Mouse (Mus musculus) intestine, embryonic 15.5 days (tissue): Measurements from ENCODE around the gene Fra10ac1. TPM values are rescaled to one million over a fixed set of nuclear protein-coding genes. Genes with fewer than 3 reads are reported as not detected.

Source experiments
- ATAC-seq: fragments of 200-750 bp; cut with Nextera tagmentation; 2 replicates; pipeline ENCODE4 v1.8.0; 2017; ENCODE audit warnings: moderate TSS enrichment, moderate library complexity
- H3K27ac ChIP-seq: fragments of 300-500 bp; sonication (generic); 2 replicates; pipeline ENCODE4 v1.5.1; 2015; ENCODE audit warnings: mild to moderate bottlenecking, inconsistent platforms
- H3K27me3 ChIP-seq: fragments of 300-500 bp; sonication (generic); replicated peaks from 2 replicates; pipeline ENCODE4 v1.6.1; 2015; ENCODE audit warnings: inconsistent platforms
- H3K36me3 ChIP-seq: fragments of 300-500 bp; sonication (generic); 2 replicates; pipeline ENCODE4 v1.6.1; 2015; ENCODE audit warnings: inconsistent platforms
- H3K4me1 ChIP-seq: fragments of 300-500 bp; sonication (generic); replicated peaks from 2 replicates; pipeline ENCODE4 v1.6.1; 2015; ENCODE audit warnings: inconsistent platforms
- H3K4me2 ChIP-seq: fragments of 300-500 bp; sonication (generic); replicated peaks from 2 replicates; pipeline ENCODE4 v1.6.1; 2015; ENCODE audit warnings: mild to moderate bottlenecking, inconsistent platforms
- H3K4me3 ChIP-seq: fragments of 300-500 bp; sonication (generic); replicated peaks from 2 replicates; pipeline ENCODE4 v1.5.1; 2015; ENCODE audit warnings: inconsistent platforms
- H3K9ac ChIP-seq: fragments of 300-500 bp; sonication (generic); 2 replicates; pipeline ENCODE4 v1.6.1; 2015; ENCODE audit warnings: inconsistent platforms
- H3K9me3 ChIP-seq: fragments of 300-500 bp; sonication (generic); 2 replicates; pipeline ENCODE4 v1.6.1; 2016; ENCODE audit warnings: inconsistent platforms
- WGBS: fragments of 180-500 bp; shearing (Covaris S2); methylation state at CpG from one replicate; pipeline ENCODE4 v1.1.7; 2015; 5-methylcytosine and 5-hydroxymethylcytosine counted together
- polyA plus RNA-seq: library from polyadenylated mRNA; unstranded; fragments of >200 nt; fragmentation: Nextera tagmentation; extraction: Ambion mirVana; gene quantifications from 2 replicates; pipeline ENCODE4 v1.2.1, GENCODE M21; 2015

Gene Fra10ac1
- polyA plus RNA-seq: 32.5 and 34.9 TPM in 2 replicates

- peak; percentile 98 for ATAC-seq
- Histone ChIP-seq H3K27me3 (no peaks in the 10 kb centered on the region), H3K9me3 (no peaks in the 10 kb centered on the region), H3K4me1 (peaks cover 6% of the 10 kb centered on the region; the same call in 1 of the 2 replicates), H3K9ac (peak within 1 kb of the TSS; percentile 76), H3K36me3 (no peaks in the 10 kb centered on the region), H3K4me3 (peak within 1 kb of the TSS; percentile 79), H3K4me2 (peak within 1 kb of the TSS; percentile 73), H3K27ac (peak within 1 kb of the TSS; percentile 94)
- WGBS: under 1% methylated on average over 49 of the region's 49 CpGs
Observed at GRCm38 (mm10) chr19:38223905-38224684, at the start of gene Fra10ac1. Fra10ac1 (minus strand) TSS chr19:38224156.

- H3K27me3 ChIP-seq: no peaks in the 10 kb centered on the region
- 45% methylated on average over 6 of the region's 6 CpGs for WGBS
Observed at GRCm38 (mm10) chr19:38271071-38271470, 47.1 kb upstream of the Fra10ac1 start.

GRCm38 (mm10) chr19:38267469-38267868 lies 43.5 kb upstream of the Fra10ac1 start:
- no peak overlapping the region for H3K9ac ChIP-seq

More at GRCm38 (mm10) chr19:38271071-38271470, 47.1 kb upstream of the Fra10ac1 start:
- no peaks in the 10 kb centered on the region for H3K9me3 ChIP-seq
- no peak overlapping the region for H3K27ac ChIP-seq
- H3K4me2 ChIP-seq: no peak overlapping the region
- H3K4me1 ChIP-seq: no peaks in the 10 kb centered on the region
- no peaks in the 10 kb centered on the region for H3K36me3 ChIP-seq
- ATAC-seq: no peak
- no peak overlapping the region for H3K4me3 ChIP-seq
- no peak overlapping the region for H3K9ac ChIP-seq

GRCm38 (mm10) chr19:38265767-38266166 lies 41.8 kb upstream of the Fra10ac1 start:
- Histone ChIP-seq H3K36me3 (no peaks in the 10 kb centered on the region), H3K4me3 (no peak overlapping the region), H3K27me3 (no peaks in the 10 kb centered on the region), H3K4me1 (no peaks in the 10 kb centered on the region), H3K9me3 (no peaks in the 10 kb centered on the region), H3K9ac (no peak overlapping the region), H3K27ac (no peak overlapping the region), H3K4me2 (no peak overlapping the region)
- ATAC-seq: no peak
- WGBS: 84% methylated on average over 5 of the region's 5 CpGs

More at GRCm38 (mm10) chr19:38267469-38267868, 43.5 kb upstream of the Fra10ac1 start:
- no peak overlapping the region for H3K4me3 ChIP-seq
- H3K27me3 ChIP-seq: no peaks in the 10 kb centered on the region
- no peaks in the 10 kb centered on the region for H3K9me3 ChIP-seq
- 84% methylated on average over 5 of the region's 5 CpGs for WGBS
- H3K36me3 ChIP-seq: no peaks in the 10 kb centered on the region
- H3K4me2 ChIP-seq: no peak overlapping the region
- no peak for ATAC-seq
- H3K4me1 ChIP-seq: no peaks in the 10 kb centered on the region
- H3K27ac ChIP-seq: no peak overlapping the region

GRCm38 (mm10) chr19:38264505-38265500 lies 40.8 kb upstream of the Fra10ac1 start, which contains the start of gene Lgi1:
Lgi1 (plus strand) TSS chr19:38264536.
- H3K9me3 ChIP-seq: no peaks in the 10 kb centered on the region
- H3K36me3 ChIP-seq: no peaks in the 10 kb centered on the region
- ATAC-seq: no peak
- peak within 1 kb of the TSS; percentile 2 for H3K4me2 ChIP-seq
- H3K9ac ChIP-seq: no peak within 1 kb of the TSS
- no peaks in the 10 kb centered on the region for H3K4me1 ChIP-seq
- no peak within 1 kb of the TSS for H3K27ac ChIP-seq
- H3K27me3 ChIP-seq: no peaks in the 10 kb centered on the region
- no peak within 1 kb of the TSS for H3K4me3 ChIP-seq
- WGBS: 23% methylated on average over 21 of the region's 21 CpGs

- Histone ChIP-seq H3K27me3 (no peaks in the 10 kb centered on the region), H3K36me3 (no peaks in the 10 kb centered on the region), H3K4me2 (peak overlapping the region; percentile 2), H3K4me3 (no peak overlapping the region), H3K9ac (no peak overlapping the region), H3K9me3 (no peaks in the 10 kb centered on the region), H3K4me1 (no peaks in the 10 kb centered on the region), H3K27ac (no peak overlapping the region)
- WGBS: 22% methylated on average over 14 of the region's 14 CpGs
- ATAC-seq: no peak
Observed at GRCm38 (mm10) chr19:38263829-38264504, 40.0 kb upstream of the Fra10ac1 start.

GRCm38 (mm10) chr19:38261351-38261750 lies 37.4 kb upstream of the Fra10ac1 start:
- 80% methylated on average over 5 of the region's 5 CpGs for WGBS
- Histone ChIP-seq H3K27ac (no peak overlapping the region), H3K4me2 (no peak overlapping the region)

GRCm38 (mm10) chr19:38260346-38260745 lies 36.4 kb upstream of the Fra10ac1 start:
- Histone ChIP-seq H3K27ac (no peak overlapping the region), H3K4me3 (no peak overlapping the region), H3K36me3 (no peaks in the 10 kb centered on the region), H3K4me2 (no peak overlapping the region), H3K9ac (no peak overlapping the region), H3K9me3 (no peaks in the 10 kb centered on the region), H3K4me1 (no peaks in the 10 kb centered on the region), H3K27me3 (no peaks in the 10 kb centered on the region)
- no peak for ATAC-seq
- WGBS: 34% methylated on average over 4 of the region's 4 CpGs

More at GRCm38 (mm10) chr19:38261351-38261750, 37.4 kb upstream of the Fra10ac1 start:
- Histone ChIP-seq H3K4me1 (no peaks in the 10 kb centered on the region), H3K4me3 (no peak overlapping the region), H3K27me3 (no peaks in the 10 kb centered on the region), H3K9ac (no peak overlapping the region), H3K9me3 (no peaks in the 10 kb centered on the region), H3K36me3 (no peaks in the 10 kb centered on the region)
- no peak for ATAC-seq

- 78% methylated on average over 3 of the region's 3 CpGs for WGBS
- Histone ChIP-seq H3K4me1 (no peaks in the 10 kb centered on the region), H3K27me3 (no peaks in the 10 kb centered on the region), H3K9ac (no peak overlapping the region), H3K9me3 (no peaks in the 10 kb centered on the region), H3K36me3 (no peaks in the 10 kb centered on the region), H3K4me3 (no peak overlapping the region), H3K4me2 (no peak overlapping the region), H3K27ac (no peak overlapping the region)
- no peak for ATAC-seq
Observed at GRCm38 (mm10) chr19:38259436-38259835, 35.5 kb upstream of the Fra10ac1 start.

- Histone ChIP-seq H3K9me3 (no peaks in the 10 kb centered on the region), H3K4me2 (no peak overlapping the region), H3K27me3 (no peaks in the 10 kb centered on the region), H3K27ac (no peak overlapping the region), H3K36me3 (no peaks in the 10 kb centered on the region), H3K4me3 (no peak overlapping the region), H3K9ac (no peak overlapping the region), H3K4me1 (no peaks in the 10 kb centered on the region)
- 75% methylated on average over 3 of the region's 3 CpGs for WGBS
- no peak for ATAC-seq
Observed at GRCm38 (mm10) chr19:38258651-38259065, 34.7 kb upstream of the Fra10ac1 start.

GRCm38 (mm10) chr19:38253796-38254195 lies 29.8 kb upstream of the Fra10ac1 start:
- Histone ChIP-seq H3K27ac (no peak overlapping the region), H3K27me3 (no peaks in the 10 kb centered on the region), H3K4me3 (no peak overlapping the region), H3K9me3 (no peaks in the 10 kb centered on the region), H3K9ac (no peak overlapping the region), H3K4me2 (no peak overlapping the region), H3K4me1 (no peaks in the 10 kb centered on the region), H3K36me3 (no peaks in the 10 kb centered on the region)
- 60% methylated on average over 6 of the region's 6 CpGs for WGBS
- peak; percentile 70; the same call in 1 of the 2 replicates for ATAC-seq
